In genomic region chr17:5190367-5190766, GRCm38 (mm10) we compare ENCODE assay signal across 7 mouse cellular contexts.
DNase-seq lines count a peak whose midpoint lies in the region; ATAC-seq lines count a peak whose summit lies in the region.

No protein-coding gene starts in this region.

- 0 out of 2 replicates have a peak overlapping the region, but pooled peaks have one; percentile 57 for H3K9ac ChIP-seq in hindbrain, embryonic 14.5 days

- no peaks in the 10 kb centered on the region for H3K9me3 ChIP-seq in hindbrain, embryonic 14.5 days (ENCODE audit: control insufficient read depth, low read length)

- peak overlapping the region; percentile 63 for H3K4me2 ChIP-seq in hindbrain, embryonic 14.5 days (replicated peaks)

- no peaks in the 10 kb centered on the region for H3K36me3 ChIP-seq in hindbrain, embryonic 14.5 days (replicated peaks; ENCODE audit: control insufficient read depth, insufficient read depth)
- H3K36me3 ChIP-seq in macrophage (ENCODE audit: inconsistent target): no peaks in the 10 kb centered on the region

- WGBS in hindbrain, embryonic 14.5 days: 24% methylated on average over 3 of the region's 3 CpGs
- 7% methylated on average over 3 of the region's 3 CpGs for WGBS in macrophage (ENCODE audit: missing documents)

- peak overlapping the region; percentile 86; the same call in 1 of the 2 replicates for H3K27ac ChIP-seq in hindbrain, embryonic 14.5 days
- peak overlapping the region; percentile 84 for H3K27ac ChIP-seq in macrophage

- H3K4me1 ChIP-seq in hindbrain, embryonic 14.5 days (replicated peaks; ENCODE audit: control insufficient read depth, insufficient read depth, low read length): peaks cover 16% of the 10 kb centered on the region

- DNase-seq in retina, postnatal 1 day: peak; percentile 56
- DNase-seq in retina, embryonic 14.5 days (ENCODE audit: low spot score): no peak
- peak; percentile 50 to 54 for DNase-seq in cerebellum, postnatal 10 days
- no peak for DNase-seq in hindbrain, embryonic 14.5 days (ENCODE audit: low spot score)
- DNase-seq in urinary bladder, postnatal 25 days (ENCODE audit: low spot score): no peak
- no peak for DNase-seq in right cerebral cortex, postnatal 4 days

- peaks cover 74% of the 10 kb centered on the region for H3K79me2 ChIP-seq in macrophage (ENCODE audit: inconsistent target)

- no peak for ATAC-seq in hindbrain, embryonic 14.5 days (ENCODE audit: low FRiP score)

- no peaks in the 10 kb centered on the region for H3K27me3 ChIP-seq in hindbrain, embryonic 14.5 days (ENCODE audit: control insufficient read depth, insufficient read depth, low read length)

- H3K4me3 ChIP-seq in hindbrain, embryonic 14.5 days (replicated peaks; ENCODE audit: low read length): peak overlapping the region; percentile 41
- H3K4me3 ChIP-seq in macrophage (ENCODE audit: inconsistent target): peak overlapping the region; percentile 16; the same call in 1 of the 2 replicates

Comparison
In these comparisons a context has a peak if more than half of its experiments do, and no peak if none do; other contexts are left out.
1. DNase-seq: peak in retina, postnatal 1 day (single experiment) and cerebellum, postnatal 10 days (2 of 2); none in retina, embryonic 14.5 days (single experiment), hindbrain, embryonic 14.5 days (single experiment), urinary bladder, postnatal 25 days (single experiment) and right cerebral cortex, postnatal 4 days (single experiment).